Mouse (Mus musculus) mesoderm, embryonic 11.5 days (tissue): ENCODE measurements at regions not wholly inside any gene's neighbourhood (a gene's known extent, or its start where the extent isn't known, plus 50 kb on each side); places are given as distances from the start of the nearest gene placed in this dataset.

Experiments
- DNase-seq: peaks from one replicate; pipeline ENCODE4 v3.0.0-alpha.2; 2012; ENCODE audit warnings: low read depth, low spot score

DNA sequence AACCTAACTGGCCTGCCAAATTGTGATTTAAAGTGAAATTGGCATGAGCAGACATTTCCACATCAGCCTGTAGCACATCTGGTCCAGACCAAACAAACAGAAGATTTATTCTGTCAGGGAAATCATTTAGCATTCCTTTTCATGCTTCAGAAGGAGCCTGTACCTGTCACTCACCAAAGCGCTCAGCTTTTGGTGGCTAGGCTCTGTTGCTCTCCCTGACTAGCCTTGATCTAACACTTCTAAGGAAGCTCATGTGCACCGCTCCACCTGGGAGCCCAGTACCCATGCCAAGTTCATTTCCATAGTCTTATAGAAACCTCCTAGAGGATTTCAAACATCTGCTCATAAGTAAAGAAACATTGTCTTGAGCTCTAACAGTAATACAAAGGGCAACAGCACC lies 253.8 kb upstream of the Tfap2d start:
- DNase-seq = no peak

DNA sequence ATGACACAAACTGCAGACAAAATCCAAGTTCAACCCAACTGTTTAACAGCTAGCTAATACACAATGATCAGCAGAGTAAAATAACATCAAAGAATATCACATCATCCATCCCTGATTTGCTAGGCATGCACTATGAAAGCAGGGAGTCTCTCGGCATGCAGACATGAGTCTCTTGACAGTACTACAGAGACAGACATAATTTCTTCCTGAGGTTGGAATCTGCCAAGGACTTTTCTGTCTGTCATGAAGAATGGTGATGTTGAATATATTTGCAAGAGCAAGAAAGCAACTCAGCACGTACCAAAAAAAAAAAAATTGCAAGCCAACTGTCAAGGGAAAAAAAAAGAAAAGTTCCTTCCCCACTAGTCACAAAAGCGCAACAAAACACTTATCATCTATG lies 245.4 kb upstream of the Tfap2d start:
- DNase-seq = no peak

DNA sequence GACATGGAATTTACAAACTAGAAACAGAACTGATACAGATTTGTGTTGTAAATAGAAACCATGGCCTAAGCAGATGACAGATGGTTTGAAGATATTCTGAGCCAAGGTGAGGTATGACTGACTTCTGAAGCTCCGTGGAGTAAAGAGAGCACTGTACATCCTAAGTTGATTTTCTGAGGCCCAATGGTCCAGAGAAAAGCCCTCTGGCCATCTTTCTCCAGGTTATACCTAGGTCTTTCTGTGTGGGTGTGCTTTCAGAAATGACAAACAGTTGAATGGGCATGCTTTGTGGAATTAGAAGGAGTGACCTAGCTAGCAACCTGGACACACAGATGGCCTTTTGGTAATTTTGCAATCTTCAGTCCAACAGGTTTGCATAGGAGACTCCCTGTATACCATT lies 199.6 kb upstream of the Tfap2d start:
- no peak for DNase-seq

DNA sequence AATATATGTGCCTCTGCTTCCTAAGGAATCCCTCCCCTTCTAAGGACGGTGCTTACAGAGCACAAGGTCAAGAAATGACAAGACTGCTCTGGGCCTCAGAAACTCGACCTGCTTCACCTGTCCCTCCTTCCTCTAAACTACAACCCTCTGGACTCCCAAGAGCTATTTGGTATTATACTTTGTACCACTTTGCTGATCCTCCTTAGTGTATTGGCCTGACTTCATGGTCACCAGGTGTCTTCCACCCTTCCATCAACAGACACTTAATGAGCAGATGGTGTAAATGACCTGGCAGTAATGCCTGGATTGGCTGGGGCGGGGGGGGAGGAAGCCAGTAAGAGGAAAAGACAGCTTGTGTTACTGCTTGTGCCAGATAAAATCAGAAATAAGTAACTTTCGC lies 199.1 kb upstream of the Tfap2d start:
- DNase-seq = no peak

DNA sequence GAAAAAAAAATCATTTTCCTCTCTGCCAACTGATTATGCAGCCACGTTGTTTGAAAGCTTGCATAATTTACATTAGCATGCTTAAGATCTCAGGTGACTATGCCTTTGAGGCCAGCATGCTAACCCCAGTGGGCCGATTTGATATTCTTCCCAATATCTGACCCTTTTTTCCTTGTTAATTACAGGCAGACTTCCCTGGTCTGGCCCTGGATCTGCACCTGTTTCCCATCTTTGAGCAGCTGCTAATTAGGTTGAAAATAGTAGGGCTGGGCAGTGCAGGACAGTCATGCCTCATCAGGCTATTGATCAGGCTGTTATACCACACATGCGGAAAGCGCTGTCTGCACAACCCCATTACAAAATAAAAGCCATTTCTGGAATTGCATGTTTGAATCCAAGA lies 191.2 kb upstream of the Tfap2d start:
- no peak for DNase-seq

DNA sequence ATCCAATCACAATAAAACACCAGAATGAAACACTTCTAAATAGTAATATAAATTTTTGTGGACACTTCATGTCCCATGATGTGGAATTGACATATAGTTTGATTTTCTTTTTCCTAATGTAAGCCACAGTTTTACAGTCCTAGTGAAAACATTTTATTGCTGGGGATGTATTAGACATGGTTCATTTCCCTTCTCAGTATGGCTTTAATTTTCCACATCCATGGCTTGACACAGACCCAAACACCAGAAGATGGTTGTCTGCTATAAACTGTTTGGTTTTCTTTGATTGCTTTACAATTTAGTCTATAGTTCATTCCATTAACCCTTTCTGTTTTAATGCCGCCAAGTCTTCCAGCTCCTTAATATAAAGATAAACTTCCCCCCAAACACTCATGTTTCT lies 146.5 kb upstream of the Tfap2d start:
- DNase-seq = no peak

DNA sequence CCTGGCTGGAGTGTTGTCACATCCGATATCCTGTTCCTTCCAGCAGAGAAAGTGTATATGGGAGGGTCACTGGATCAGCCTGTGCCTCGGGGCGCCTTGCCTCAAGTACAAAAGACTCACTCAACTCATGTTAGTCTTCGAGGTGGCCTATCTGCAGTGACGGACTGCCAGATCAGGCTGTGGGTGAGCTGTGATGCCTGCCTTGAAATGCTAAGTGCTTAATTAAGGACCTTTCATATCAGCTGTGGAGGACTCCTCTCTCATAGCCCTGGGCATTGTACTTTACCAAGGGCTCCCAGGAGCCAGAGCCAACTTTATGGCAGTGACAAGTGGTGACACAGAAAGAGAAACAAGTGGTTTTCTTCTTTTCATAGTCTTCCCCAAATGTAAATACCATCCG lies 145.8 kb upstream of the Tfap2d start:
- DNase-seq = no peak

DNA sequence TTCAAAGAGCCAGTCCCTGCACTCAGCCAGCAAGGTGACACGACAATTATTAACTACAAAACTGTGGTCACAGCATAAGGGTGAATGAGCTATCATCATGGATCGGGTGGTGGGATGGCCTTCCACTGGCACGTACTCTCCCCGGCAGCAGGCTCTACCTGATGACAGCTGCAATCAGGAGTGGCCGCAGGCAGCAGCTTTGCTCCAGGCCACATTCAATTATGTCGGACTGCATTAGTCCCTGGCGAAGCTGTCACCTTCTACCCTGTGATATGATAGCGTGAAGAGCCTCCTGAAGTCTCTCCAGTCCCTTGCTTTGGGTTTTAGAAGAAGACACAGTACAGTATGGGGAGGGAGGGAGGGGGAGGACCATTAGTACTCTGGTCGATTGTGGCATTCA lies 141.4 kb upstream of the Tfap2d start:
- no peak for DNase-seq

DNA sequence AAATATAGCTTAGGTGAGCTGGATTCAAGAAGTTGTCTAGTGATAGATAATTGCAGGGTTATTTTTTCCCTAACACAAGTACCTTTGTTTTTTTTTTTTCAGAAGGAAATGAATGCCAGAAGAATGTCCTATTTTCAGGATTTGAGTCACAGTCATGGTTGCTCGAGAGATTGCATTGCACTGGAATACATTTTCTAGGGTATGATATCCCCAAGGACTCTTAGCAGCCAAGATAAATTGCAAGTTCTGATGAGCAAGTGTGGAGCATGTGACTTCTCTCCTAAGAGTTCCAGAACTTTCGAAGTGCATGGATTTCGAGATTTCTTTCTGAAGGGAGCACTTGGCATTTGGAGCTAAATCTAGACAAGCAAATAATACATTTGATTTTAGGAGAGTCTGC lies 140.9 kb upstream of the Tfap2d start:
- no peak for DNase-seq

DNA sequence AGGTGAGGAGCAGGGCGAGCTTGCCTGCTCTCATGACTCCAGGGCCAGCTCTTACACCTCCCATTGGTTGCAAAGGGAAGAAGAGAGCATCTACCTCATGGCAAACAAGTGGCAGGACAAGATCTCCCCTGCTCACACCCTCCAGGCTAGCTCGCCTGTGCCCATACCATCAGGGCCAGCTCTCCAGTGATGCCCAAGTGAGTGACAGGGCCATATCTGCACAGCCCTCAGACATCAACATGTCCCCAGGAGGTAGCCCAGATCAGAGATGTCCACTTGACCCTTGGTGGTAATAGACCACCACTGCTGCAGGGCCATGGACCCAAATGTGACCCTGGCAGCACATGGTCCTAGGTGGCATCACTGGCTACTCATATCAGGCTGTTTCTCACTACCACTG lies 133.9 kb upstream of the Tfap2d start:
- no peak for DNase-seq

DNA sequence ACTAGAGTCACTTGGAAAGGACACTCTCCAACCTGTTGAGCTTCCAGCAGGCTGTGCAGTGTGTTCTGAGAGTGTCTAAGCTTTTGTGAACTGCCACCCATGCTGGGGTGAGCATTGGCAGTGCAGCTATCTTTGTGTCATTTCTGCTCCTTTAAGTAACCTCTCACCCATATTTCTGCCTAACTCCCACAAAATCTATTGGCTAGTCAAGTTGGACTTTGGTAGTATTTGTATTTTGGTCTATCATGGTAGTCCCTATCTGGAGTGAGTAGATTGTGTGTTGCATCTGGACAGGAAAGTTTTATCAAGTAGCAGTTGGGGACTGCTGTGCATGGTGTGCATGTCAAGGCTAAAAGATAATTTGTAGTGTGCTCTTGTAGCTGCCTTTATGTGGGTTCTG lies 132.6 kb upstream of the Tfap2d start:
- DNase-seq = no peak

DNA sequence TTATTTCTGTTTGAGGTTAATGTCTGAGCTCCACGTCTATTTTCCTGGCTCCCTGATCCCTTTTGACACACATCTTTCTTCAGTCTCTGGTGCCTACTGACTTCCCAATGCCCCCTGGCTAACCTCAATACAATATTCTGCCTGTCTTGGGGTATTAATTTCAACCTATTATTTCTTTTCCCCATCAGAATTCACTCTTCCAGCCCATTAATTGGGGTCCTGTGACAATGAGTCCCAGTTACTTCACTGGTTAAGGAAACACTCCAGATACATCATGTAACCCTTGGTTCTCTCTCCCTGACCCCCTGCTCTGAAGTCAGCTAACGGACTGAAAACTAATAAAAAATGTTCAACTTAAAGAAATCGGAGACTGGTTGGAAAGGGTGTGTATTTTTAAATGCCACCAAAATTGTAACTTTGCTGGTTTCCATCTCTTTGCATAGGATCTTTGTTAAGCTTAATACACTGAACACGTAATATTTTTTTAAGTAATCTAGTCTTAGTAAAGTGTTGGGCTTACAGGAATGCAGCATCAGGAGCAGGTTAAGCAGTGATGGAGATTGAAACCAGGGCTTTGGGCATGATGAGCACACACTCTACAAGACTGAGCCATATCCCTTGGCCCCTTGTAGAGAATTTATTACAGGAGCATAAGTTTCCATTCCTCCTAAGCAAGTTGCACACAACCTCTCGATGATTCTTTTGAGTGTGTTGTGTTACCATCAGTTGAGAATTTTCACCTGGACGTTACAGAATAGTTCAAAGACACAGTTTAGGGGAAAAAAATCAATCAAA lies 128.8 kb upstream of the Tfap2d start:
- no peak for DNase-seq

DNA sequence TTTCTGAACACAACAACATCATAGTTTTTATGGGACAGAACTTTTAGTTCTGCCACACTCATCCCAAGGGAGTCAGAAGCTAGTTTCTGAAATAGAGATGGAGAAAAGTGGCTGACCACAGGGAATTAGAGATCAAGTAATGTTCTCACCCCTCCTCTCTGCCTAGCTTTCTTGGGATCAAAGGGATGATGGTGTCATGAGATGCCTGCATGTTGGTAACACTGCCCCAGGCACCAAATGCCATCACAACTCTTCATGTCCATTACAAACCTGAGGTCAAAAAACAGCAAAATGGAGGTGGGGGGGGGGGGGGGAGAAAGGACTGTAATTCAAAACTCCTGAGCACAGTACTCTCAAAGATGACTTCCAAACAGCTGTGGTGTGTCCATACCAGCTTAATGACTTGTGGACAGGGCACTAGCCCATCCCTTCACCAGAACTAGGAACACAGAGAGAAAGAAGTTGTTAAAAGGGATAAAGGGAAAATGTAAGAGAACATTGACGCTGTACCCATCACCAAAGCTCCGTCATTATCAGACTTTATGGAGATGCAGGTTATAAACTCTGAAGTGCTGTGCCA lies 127.9 kb upstream of the Tfap2d start:
- DNase-seq = no peak

DNA sequence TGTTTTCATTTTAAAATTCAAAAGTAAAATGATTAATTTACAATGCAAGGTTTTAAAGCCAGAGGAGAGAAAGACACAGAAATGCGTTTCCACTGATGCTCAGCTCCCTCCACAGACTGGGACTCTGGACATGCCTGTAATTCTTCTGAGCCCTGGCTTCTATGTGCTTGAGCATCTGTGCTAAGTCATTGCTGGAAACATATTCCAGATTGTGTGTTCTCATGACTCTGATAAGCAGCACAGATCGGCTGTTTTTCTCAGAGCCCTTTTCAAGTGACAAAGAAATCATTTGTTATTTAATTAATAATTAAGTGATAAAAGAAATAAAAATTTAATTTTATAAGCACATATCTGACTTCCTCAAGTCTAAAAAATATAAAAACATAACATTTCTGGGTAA lies 127.3 kb upstream of the Tfap2d start:
- DNase-seq = no peak

DNA sequence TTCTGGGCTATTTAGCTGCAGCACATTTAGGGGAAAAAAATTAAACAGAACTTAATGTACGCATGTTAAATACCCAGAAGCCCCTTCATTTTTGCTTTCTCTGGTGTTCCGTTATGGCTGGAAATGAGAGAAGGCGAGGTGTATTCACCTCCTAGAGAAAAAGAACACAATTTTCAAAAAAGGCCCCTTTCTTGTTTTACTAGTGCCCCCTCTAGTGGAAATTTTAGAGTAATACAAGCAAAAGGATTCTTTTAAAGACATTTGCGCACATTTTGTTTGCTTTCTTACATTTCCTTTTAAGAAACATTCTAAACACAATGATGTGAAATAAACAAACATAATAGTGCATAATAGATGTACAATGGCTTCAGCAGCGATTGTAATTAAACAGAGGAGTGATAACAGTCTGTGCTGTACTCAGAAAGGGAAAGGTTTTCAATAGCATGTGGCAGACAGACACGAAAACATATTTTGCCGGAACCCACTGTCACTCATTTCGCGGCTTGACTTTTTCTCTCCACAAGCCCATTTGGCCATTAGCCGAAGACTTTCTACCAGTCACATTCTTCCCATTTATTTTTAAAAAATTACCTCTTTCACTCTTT lies 126.0 kb upstream of the Tfap2d start:
- DNase-seq = peak; percentile 17

DNA sequence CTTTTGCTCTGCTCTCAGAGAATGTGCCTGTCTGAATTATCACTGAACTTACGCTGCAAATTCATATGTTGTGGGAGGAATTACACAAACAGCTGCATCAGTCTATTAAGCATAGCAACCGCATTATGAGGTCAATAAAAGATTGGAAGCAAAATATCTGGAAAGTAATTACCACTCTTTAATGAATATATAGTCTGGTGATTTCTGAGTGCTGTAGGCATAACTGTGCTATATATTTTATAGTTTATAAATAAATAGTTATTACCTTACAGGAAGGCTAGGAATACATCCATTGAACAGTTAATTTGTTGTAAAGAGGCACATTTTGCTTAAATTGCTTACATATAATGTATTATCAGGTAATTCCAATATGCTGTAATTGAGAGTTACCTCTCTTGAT lies 123.7 kb upstream of the Tfap2d start:
- no peak for DNase-seq

DNA sequence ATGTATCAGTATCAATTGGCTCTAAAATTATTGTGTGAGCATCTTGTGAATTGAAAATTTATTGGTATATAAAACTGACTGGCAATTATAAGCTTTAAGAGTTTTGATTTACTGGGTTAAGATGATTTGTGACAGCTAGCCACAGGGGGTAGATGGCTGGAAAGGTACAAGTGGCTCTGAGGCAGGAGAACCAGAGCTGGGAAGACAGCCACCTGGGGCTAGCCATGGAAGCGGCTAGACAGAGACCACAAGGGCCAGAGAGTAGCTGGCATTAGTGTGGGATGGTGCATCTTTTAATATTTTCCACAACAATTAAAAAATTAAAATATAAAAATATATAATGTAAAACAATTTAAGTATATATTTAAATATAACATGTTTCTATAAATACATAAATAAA lies 86.0 kb upstream of the Tfap2d start:
- no peak for DNase-seq
